11 mouse cellular contexts compared by ENCODE assay signal in genomic region chr10:13151353-13151752, GRCm38 (mm10). TPM values are rescaled to one million over a fixed set of nuclear protein-coding genes. Genes with fewer than 3 reads are reported as not detected.
DNase-seq lines count a peak whose midpoint lies in the region; ATAC-seq lines count a peak whose summit lies in the region.
"Had no signal": no experiment of that assay in that cellular context is flagged by ENCODE, and none has a peak within 500 bp of the region (broad histone marks: within the 10 kb centered on the region; RNA-seq: fewer than 3 reads in every experiment).

No protein-coding gene starts in this region.

- no peaks in the 10 kb centered on the region for H3K36me3 ChIP-seq in intestine, embryonic 14.5 days (ENCODE audit: control insufficient read depth, insufficient read depth, low read length)
- H3K36me3 ChIP-seq in intestine, embryonic 15.5 days, result no peaks in the 10 kb centered on the region
- H3K36me3 ChIP-seq: liver, embryonic 15.5 days; neural tube, embryonic 12.5 days had no signal

- ATAC-seq in intestine, embryonic 14.5 days (replicated peaks; ENCODE audit: low FRiP score, low TSS enrichment, low read depth), result no peak
- no peak for ATAC-seq in intestine, embryonic 15.5 days

- H3K9ac ChIP-seq in intestine, embryonic 14.5 days (ENCODE audit: low read length), result no peak overlapping the region
- H3K9ac ChIP-seq in intestine, embryonic 15.5 days, result no peak overlapping the region
- H3K9ac ChIP-seq: liver, embryonic 15.5 days; neural tube, embryonic 12.5 days had no signal

- H3K27ac ChIP-seq in intestine, embryonic 14.5 days (ENCODE audit: low read depth), result no peak overlapping the region
- no peak overlapping the region for H3K27ac ChIP-seq in intestine, embryonic 15.5 days
- H3K27ac ChIP-seq: liver, embryonic 15.5 days; neural tube, embryonic 12.5 days had no signal

- 66% methylated on average over 5 of the region's 5 CpGs for WGBS in intestine, embryonic 14.5 days
- WGBS in intestine, embryonic 15.5 days, result 61% methylated on average over 5 of the region's 5 CpGs

- H3K9me3 ChIP-seq in intestine, embryonic 14.5 days (ENCODE audit: control insufficient read depth, low read length), result no peaks in the 10 kb centered on the region
- no peaks in the 10 kb centered on the region for H3K9me3 ChIP-seq in intestine, embryonic 15.5 days
- H3K9me3 ChIP-seq: liver, embryonic 15.5 days; neural tube, embryonic 12.5 days had no signal

- no peak overlapping the region for H3K4me3 ChIP-seq in intestine, embryonic 14.5 days (ENCODE audit: low read depth, low read length)
- no peak overlapping the region for H3K4me3 ChIP-seq in intestine, embryonic 15.5 days (replicated peaks)
- H3K4me3 ChIP-seq: liver, embryonic 15.5 days; neural tube, embryonic 12.5 days had no signal

- no peak overlapping the region for H3K4me2 ChIP-seq in intestine, embryonic 14.5 days (ENCODE audit: low read length)
- no peak overlapping the region for H3K4me2 ChIP-seq in intestine, embryonic 15.5 days (replicated peaks)
- H3K4me2 ChIP-seq: liver, embryonic 15.5 days; neural tube, embryonic 12.5 days had no signal

- H3K4me1 ChIP-seq in intestine, embryonic 14.5 days (replicated peaks; ENCODE audit: control insufficient read depth, insufficient read depth, low read length), result no peaks in the 10 kb centered on the region
- no peaks in the 10 kb centered on the region for H3K4me1 ChIP-seq in intestine, embryonic 15.5 days (replicated peaks)
- H3K4me1 ChIP-seq: liver, embryonic 15.5 days; neural tube, embryonic 12.5 days had no signal

- H3K27me3 ChIP-seq in intestine, embryonic 14.5 days (replicated peaks; ENCODE audit: control insufficient read depth, insufficient read depth, low read length), result no peaks in the 10 kb centered on the region
- no peaks in the 10 kb centered on the region for H3K27me3 ChIP-seq in intestine, embryonic 15.5 days (replicated peaks)
- H3K27me3 ChIP-seq: liver, embryonic 15.5 days; neural tube, embryonic 12.5 days had no signal

- peak; percentile 20 for DNase-seq in cerebellum, adult 9-11 months
- DNase-seq in cerebellum, adult 11-12 months, result no peak
- peak; percentile 50 for DNase-seq in intestine, embryonic 14.5 days (ENCODE audit: low spot score)
- peak; percentile 21 for DNase-seq in brain, adult 2 months (ENCODE audit: low read depth, low spot score)
- DNase-seq in layer of hippocampus, postnatal 14 days (ENCODE audit: low spot score in 2 of 2), result peak; percentile 12 to 72
- no peak for DNase-seq in natural killer cell, adult 2 months (ENCODE audit: low spot score in 2 of 2)
- no peak for DNase-seq in liver

RNA-seq across cellular contexts. Expression of gene Zc2hc1b, which starts 26.5 kb away (rescaled TPM):
- not detected in 2 replicates for polyA plus RNA-seq in intestine, embryonic 14.5 days (2014; fragmentation: Nextera tagmentation; extraction: Ambion mirVana)
- not detected in 2 replicates for polyA plus RNA-seq in intestine, embryonic 15.5 days (2015; fragmentation: Nextera tagmentation; extraction: Ambion mirVana)
- total RNA-seq in layer of hippocampus, postnatal 14 days (2021), result not detected
- polyA plus RNA-seq: frontal cortex, adult 2 months; liver, embryonic 15.5 days; neural tube, embryonic 12.5 days had no signal

RNA-seq across cellular contexts. Expression of gene Ltv1, which starts 41.6 kb away (rescaled TPM):
- polyA plus RNA-seq in intestine, embryonic 14.5 days (2014; fragmentation: Nextera tagmentation; extraction: Ambion mirVana), result 80.1 and 87.2 TPM in 2 replicates
- polyA plus RNA-seq in intestine, embryonic 15.5 days (2015; fragmentation: Nextera tagmentation; extraction: Ambion mirVana), result 74.6 and 82.0 TPM in 2 replicates
- total RNA-seq in layer of hippocampus, postnatal 14 days (2021), result 10 to 100 TPM; 22.3 to 24.3 TPM

Comparison
In these comparisons a context has a peak if more than half of its experiments do, and no peak if none do; other contexts are left out.
1. DNase-seq: peak in cerebellum, adult 9-11 months (single experiment), intestine, embryonic 14.5 days (single experiment), brain, adult 2 months (single experiment) and layer of hippocampus, postnatal 14 days (2 of 2); none in cerebellum, adult 11-12 months (single experiment), natural killer cell, adult 2 months (0 of 2) and liver (single experiment).